Mouse (Mus musculus): ENCODE results near the gene Bbs9.

The Bbs9 gene

GRCm38 (mm10) chr9:22468170-22468898 is 7.2 kb upstream of the Bbs9 start:
- no peak for DNase-seq (ENCODE audit: low spot score in 2 of 2)

GRCm38 (mm10) chr9:22468899-22469259 is 6.6 kb upstream of the Bbs9 start:
- no peak for DNase-seq (ENCODE audit: low spot score in 2 of 2)

DNA sequence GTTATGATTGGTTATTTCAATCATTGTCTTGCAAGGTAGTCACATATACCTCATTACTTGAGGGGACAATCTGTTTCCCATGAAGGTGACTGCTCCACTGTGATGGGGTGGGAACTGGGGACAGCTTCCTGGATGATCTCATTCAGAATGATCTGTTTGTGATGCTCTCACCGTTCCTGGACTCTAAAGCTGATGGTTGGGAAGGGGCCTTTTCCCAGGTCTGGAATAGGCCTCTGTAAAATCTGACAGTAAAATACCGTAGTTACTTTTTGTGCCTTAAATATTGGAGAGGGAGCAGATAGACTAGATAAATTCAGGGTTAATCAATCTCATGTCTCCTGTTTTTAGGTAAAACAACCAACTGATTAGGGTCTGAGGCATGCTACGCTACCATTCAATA is 5.9 kb upstream of the Bbs9 start, which contains the start of gene Rp9:
Gene Rp9, minus strand, starts transcription at position 101 of the 400 bp plus-strand sequence.
- no peak for DNase-seq (ENCODE audit: low spot score in 2 of 2)

GRCm38 (mm10) chr9:22476265-22476664 is 750 bp downstream of the Bbs9 start:
- DNase-seq (ENCODE audit: low spot score in 2 of 2): no peak

GRCm38 (mm10) chr9:22478946-22479345 is 3.4 kb downstream of the Bbs9 start:
- no peak for DNase-seq (ENCODE audit: low spot score in 2 of 2)

DNA sequence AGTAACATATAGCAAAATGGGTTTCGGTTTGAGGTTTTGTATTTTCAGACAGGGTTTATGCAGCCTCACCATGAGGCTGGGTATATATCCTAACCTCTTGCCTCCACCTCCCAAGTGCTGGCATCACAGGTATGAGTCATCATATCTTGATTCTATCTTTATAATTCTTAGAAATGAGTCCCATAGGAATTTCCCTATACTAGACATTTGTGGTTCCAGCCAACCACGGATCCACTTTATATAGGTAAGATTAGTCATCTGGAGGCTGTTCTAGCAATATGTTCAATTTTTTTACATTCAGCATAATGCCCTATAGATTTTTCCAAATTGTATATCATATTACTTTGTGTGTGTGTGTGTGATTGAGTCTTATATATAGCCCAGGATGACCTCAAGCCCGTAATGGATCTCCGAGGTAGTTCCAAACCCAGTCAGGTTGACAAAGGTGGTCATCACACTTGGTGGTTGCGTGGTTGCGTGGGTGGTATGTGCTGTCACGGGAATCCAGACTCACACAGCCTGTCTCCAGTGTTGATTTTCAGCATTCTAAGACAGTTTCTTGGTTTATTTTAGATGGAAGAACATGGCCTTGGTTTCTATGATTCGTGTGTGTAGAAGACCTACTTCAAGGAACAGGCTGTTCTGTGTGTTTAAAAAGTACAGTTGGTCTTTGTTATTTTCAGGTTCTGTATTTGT is 8.5 kb downstream of the Bbs9 start:
- DNase-seq (ENCODE audit: low spot score in 2 of 2): no peak

GRCm38 (mm10) chr9:22484562-22485308 is 9.2 kb downstream of the Bbs9 start:
- no peak for DNase-seq (ENCODE audit: low spot score in 2 of 2)

DNA sequence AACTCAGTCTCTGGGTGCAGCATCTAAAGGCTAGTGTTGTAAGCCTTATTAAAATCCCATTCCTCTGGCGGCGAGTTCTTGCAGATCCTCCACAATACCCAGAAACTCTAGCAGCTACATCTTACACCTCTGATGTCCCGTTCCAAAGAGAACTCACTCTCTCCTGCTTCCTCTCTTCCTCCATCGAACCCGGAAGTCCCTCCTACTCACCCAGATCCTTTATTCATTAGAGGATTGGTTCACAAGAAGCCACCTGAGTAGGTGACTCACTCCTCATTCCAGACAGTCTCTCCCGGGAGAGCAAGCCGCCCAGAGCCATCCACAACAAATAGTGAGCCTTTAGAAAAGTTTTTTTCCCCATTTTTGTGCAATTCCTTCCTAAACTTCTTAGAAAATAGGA is 10.7 kb downstream of the Bbs9 start:
- no peak for DNase-seq (ENCODE audit: low spot score in 2 of 2)

GRCm38 (mm10) chr9:22488963-22489362 is 13.4 kb downstream of the Bbs9 start:
- DNase-seq (ENCODE audit: low spot score in 2 of 2): no peak

DNA sequence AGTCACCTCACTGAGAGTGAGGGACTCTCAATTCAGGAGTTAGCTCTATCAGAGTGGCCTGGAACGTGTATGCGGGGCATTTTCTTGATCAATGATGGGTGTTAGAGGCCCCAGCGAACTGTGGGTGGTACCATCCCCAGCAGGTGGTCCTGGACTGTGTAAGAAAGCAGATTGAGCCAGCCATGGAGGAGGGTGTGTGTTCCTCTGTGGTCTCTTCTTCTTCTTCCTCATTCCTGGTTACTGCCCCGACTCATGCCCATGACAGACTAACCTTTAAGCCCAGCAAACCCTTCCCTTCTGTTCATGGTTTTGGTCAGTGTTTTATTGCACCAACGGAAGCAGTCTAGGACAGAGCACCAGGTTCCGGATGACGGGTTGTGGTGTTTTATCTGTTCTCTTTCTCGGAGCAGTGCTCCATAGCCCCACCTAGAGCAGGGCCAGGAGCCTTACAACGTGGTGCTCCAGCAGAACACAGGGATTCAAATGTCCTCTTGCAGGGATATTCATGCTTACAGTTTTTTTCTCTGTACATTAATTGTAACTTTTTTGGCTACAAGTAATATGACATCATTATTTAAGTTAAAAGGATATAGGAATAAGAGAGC is 18.8 kb downstream of the Bbs9 start:
- no peak for DNase-seq (ENCODE audit: low spot score in 2 of 2)

GRCm38 (mm10) chr9:22495133-22495532 is 19.6 kb downstream of the Bbs9 start:
- no peak for DNase-seq (ENCODE audit: low spot score in 2 of 2)

GRCm38 (mm10) chr9:22497021-22497767 is 21.7 kb downstream of the Bbs9 start:
- DNase-seq (ENCODE audit: low spot score in 2 of 2): no peak

DNA sequence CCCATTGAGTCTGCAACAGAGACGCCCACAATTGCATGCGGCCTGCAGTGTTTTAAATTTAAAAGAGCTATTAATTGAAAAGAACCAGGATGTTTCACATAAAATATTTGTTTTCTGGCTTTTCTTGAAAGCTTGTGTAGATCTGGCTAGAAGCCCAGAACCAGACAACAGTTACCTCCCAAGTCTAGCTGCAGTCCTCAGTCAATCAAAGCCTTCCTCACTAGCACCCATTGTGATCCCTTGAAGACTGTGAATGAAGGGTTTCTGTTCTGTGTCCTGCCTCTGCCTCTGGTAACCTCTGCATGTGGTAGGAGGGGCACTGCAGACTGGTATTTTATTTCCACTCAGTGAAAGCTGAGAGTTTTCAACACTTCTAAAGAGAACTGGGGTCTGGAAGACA is 27.5 kb downstream of the Bbs9 start:
- no peak for DNase-seq (ENCODE audit: low spot score in 2 of 2)

GRCm38 (mm10) chr9:22503581-22503980 is 28.1 kb downstream of the Bbs9 start:
- DNase-seq (ENCODE audit: low spot score in 2 of 2): no peak

- DNase-seq (ENCODE audit: low spot score in 2 of 2): no peak
Observed at GRCm38 (mm10) chr9:22505574-22505973, 30.1 kb downstream of the Bbs9 start.

DNA sequence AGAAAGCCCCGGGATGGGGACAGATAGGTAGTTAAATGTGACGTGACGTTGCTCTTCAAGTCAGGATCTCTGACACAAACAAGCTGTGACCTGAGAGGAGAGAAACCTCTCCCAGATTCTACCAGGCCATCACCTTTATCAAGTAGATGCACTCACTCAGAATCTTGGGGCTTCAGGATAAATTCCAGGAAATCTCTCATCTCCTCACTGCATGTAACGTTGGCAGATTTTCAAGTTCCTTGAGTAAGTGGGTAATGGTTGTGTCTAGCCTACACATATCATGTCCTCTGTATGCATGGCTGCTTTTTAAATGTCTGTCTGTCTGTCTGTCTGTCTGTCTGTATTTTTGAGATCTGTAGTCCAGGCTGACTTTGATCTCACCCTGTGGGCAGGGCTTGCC is 39.6 kb downstream of the Bbs9 start:
- DNase-seq (ENCODE audit: low spot score in 2 of 2): no peak

- peak; percentile 19 to 25 for DNase-seq (ENCODE audit: low spot score in 2 of 2)
Observed at GRCm38 (mm10) chr9:22518394-22519041, 43.0 kb downstream of the Bbs9 start.

GRCm38 (mm10) chr9:22523460-22523859 is 47.9 kb downstream of the Bbs9 start:
- DNase-seq (ENCODE audit: low spot score in 2 of 2): no peak

- no peak for DNase-seq (ENCODE audit: low spot score in 2 of 2)
Observed at GRCm38 (mm10) chr9:22530734-22531489, 55.4 kb downstream of the Bbs9 start.

DNA sequence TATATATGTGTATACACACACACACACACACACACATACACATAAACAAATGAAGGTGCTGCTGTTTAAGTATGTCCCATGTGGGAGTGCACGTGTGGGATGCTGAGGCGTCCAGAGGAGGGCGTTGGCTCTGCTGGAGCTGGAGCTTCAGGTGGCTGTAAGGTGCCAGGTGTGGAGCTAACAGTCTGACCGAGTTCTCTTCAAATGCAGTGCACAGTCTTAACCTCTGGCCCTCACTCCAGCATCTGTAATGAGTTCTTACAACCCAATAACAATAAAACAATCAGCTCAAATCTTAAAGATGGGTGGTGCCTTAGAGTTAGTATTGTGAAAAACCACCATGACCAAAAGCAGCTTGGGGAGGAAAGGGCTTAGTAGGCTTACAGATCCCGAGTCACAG is 56.6 kb downstream of the Bbs9 start:
- DNase-seq (ENCODE audit: low spot score in 2 of 2): no peak
